Mouse (Mus musculus) C2C12 (cell line): ENCODE measurements around the gene Ints7.

Experiments
- CTCF ChIP-seq: IDR thresholded peaks from one replicate; pipeline ENCODE4 v1.5.1; 2011; ENCODE audit not compliant: control insufficient read depth, insufficient read depth, insufficient read length
- FOSL1 ChIP-seq: IDR thresholded peaks from one replicate; pipeline ENCODE4 v1.8.0; 2011; ENCODE audit warnings: mild to moderate bottlenecking, low read length; ENCODE audit not compliant: poor library complexity, insufficient read depth, severe bottlenecking
- MAX ChIP-seq: IDR thresholded peaks from one replicate; pipeline ENCODE4 v1.6.1; 2011; ENCODE audit warnings: mild to moderate bottlenecking, control low read depth
- MYOD1 ChIP-seq: IDR thresholded peaks from one replicate; pipeline ENCODE4 v1.6.1; 2011; ENCODE audit warnings: low read depth; ENCODE audit not compliant: control insufficient read depth, insufficient read length
- MYOG ChIP-seq: IDR thresholded peaks from one replicate; pipeline ENCODE4 v1.6.1; 2011; ENCODE audit not compliant: control insufficient read depth, insufficient read length; ENCODE audit errors: extremely low read depth
- USF1 ChIP-seq: IDR thresholded peaks from one replicate; pipeline ENCODE4 v1.6.1; 2011; ENCODE audit warnings: low read depth, mild to moderate bottlenecking, control low read depth, moderate library complexity

GRCm38 (mm10) chr1:191647590-191647989 is 72.2 kb downstream of the Ints7 start:
- TF ChIP-seq MAX (no peak), CTCF (no peak), MYOD1 (no peak), FOSL1 (no peak), USF1 (no peak), MYOG (no peak)
